Mouse (Mus musculus): ENCODE measurements around the gene 5730522E02Rik.
"Not testable (repeated sequence)": the region's sequence is repeated elsewhere in the genome, so short reads cannot be mapped to it uniquely, and the experiment has no call there.

Gene 5730522E02Rik

GRCm38 (mm10) chr11:26210582-26211180, at the start of gene 5730522E02Rik:
5730522E02Rik (minus strand) TSS chr11:26210763.
- DNase-seq (ENCODE audit: low spot score in 2 of 2) = peak in 1 of 2 experiments; percentile 14

GRCm38 (mm10) chr11:26236540-26236939, 26.0 kb upstream of the 5730522E02Rik start:
- DNase-seq (ENCODE audit: low spot score in 2 of 2) = no peak

- no peak for DNase-seq (ENCODE audit: low spot score in 2 of 2)
These were observed 19.3 kb upstream of the 5730522E02Rik start for GRCm38 (mm10) chr11:26229895-26230294.

GRCm38 (mm10) chr11:26213643-26214042, 3.1 kb upstream of the 5730522E02Rik start:
- DNase-seq (ENCODE audit: low spot score in 2 of 2) = not testable (repeated sequence)

- peak; percentile 40 to 56 for DNase-seq (ENCODE audit: low spot score in 2 of 2)
These were observed 567 bp downstream of the 5730522E02Rik start for GRCm38 (mm10) chr11:26209811-26210581.

- no peak for DNase-seq (ENCODE audit: low spot score in 2 of 2)
These were observed 7.1 kb downstream of the 5730522E02Rik start for GRCm38 (mm10) chr11:26203466-26203865.

GRCm38 (mm10) chr11:26202842-26203241, 7.7 kb downstream of the 5730522E02Rik start:
- DNase-seq (ENCODE audit: low spot score in 2 of 2) = no peak

GRCm38 (mm10) chr11:26201778-26202097, 8.8 kb downstream of the 5730522E02Rik start:
- DNase-seq (ENCODE audit: low spot score in 2 of 2) = no peak

GRCm38 (mm10) chr11:26200970-26201777, 9.4 kb downstream of the 5730522E02Rik start:
- DNase-seq (ENCODE audit: low spot score in 2 of 2) = peak; percentile 60 to 62

GRCm38 (mm10) chr11:26195468-26195867, 15.1 kb downstream of the 5730522E02Rik start:
- no peak for DNase-seq (ENCODE audit: low spot score in 2 of 2)

- no peak for DNase-seq (ENCODE audit: low spot score in 2 of 2)
These were observed 23.2 kb downstream of the 5730522E02Rik start for GRCm38 (mm10) chr11:26187231-26187967.

- DNase-seq (ENCODE audit: low spot score in 2 of 2) = no peak
These were observed 40.0 kb downstream of the 5730522E02Rik start for GRCm38 (mm10) chr11:26170572-26170971.

GRCm38 (mm10) chr11:26167609-26167971, 43.0 kb downstream of the 5730522E02Rik start:
- no peak for DNase-seq (ENCODE audit: low spot score in 2 of 2)

- DNase-seq (ENCODE audit: low spot score in 2 of 2) = no peak
These were observed 43.5 kb downstream of the 5730522E02Rik start for GRCm38 (mm10) chr11:26166966-26167608.

GRCm38 (mm10) chr11:26164651-26165259, 45.8 kb downstream of the 5730522E02Rik start:
- DNase-seq (ENCODE audit: low spot score in 2 of 2) = peak in 1 of 2 experiments; percentile 13

- no peak for DNase-seq (ENCODE audit: low spot score in 2 of 2)
These were observed 49.2 kb downstream of the 5730522E02Rik start for GRCm38 (mm10) chr11:26161354-26161753.

- no peak for DNase-seq (ENCODE audit: low spot score in 2 of 2)
These were observed 51.5 kb downstream of the 5730522E02Rik start for GRCm38 (mm10) chr11:26159033-26159432.

- no peak for DNase-seq (ENCODE audit: low spot score in 2 of 2)
These were observed 70.5 kb downstream of the 5730522E02Rik start for GRCm38 (mm10) chr11:26140024-26140423.

GRCm38 (mm10) chr11:26138013-26138412, 72.5 kb downstream of the 5730522E02Rik start:
- no peak for DNase-seq (ENCODE audit: low spot score in 2 of 2)

GRCm38 (mm10) chr11:26130911-26131310, 79.7 kb downstream of the 5730522E02Rik start:
- DNase-seq (ENCODE audit: low spot score in 2 of 2) = no peak

- DNase-seq (ENCODE audit: low spot score in 2 of 2) = no peak
These were observed 81.5 kb downstream of the 5730522E02Rik start for GRCm38 (mm10) chr11:26129054-26129453.
